Mouse (Mus musculus) heart, embryonic 15.5 days (tissue): ENCODE results near the gene Kbtbd6. TPM values are rescaled to one million over a fixed set of nuclear protein-coding genes. Genes with fewer than 3 reads are reported as not detected.

Experiments used
- ATAC-seq: fragments of 200-750 bp; cut with Nextera tagmentation; replicated peaks from 2 replicates; pipeline ENCODE4 v1.8.0; 2017; ENCODE audit warnings: low read depth, moderate TSS enrichment; ENCODE audit not compliant: insufficient number of reproducible peaks, insufficient read depth, low FRiP score
- H3K27ac ChIP-seq: fragments of 300-500 bp; sonication (generic); 2 replicates; pipeline ENCODE4 v1.5.1; 2015; ENCODE audit warnings: mild to moderate bottlenecking, inconsistent platforms
- H3K27me3 ChIP-seq: fragments of 300-500 bp; sonication (generic); 2 replicates; pipeline ENCODE4 v1.6.1; 2015; ENCODE audit warnings: inconsistent platforms
- H3K36me3 ChIP-seq: fragments of 300-500 bp; sonication (generic); 2 replicates; pipeline ENCODE4 v1.6.1; 2015; ENCODE audit warnings: mild to moderate bottlenecking, inconsistent platforms
- H3K4me1 ChIP-seq: fragments of 300-500 bp; sonication (generic); replicated peaks from 2 replicates; pipeline ENCODE4 v1.6.1; 2015; ENCODE audit warnings: inconsistent platforms
- H3K4me2 ChIP-seq: fragments of 300-500 bp; sonication (generic); 2 replicates; pipeline ENCODE4 v1.6.1; 2015; ENCODE audit warnings: inconsistent platforms, mild to moderate bottlenecking, moderate library complexity
- H3K4me3 ChIP-seq: fragments of 300-500 bp; sonication (generic); 2 replicates; pipeline ENCODE4 v1.5.1; 2015; ENCODE audit warnings: mild to moderate bottlenecking, inconsistent platforms
- H3K9ac ChIP-seq: fragments of 300-500 bp; sonication (generic); 2 replicates; pipeline ENCODE4 v1.6.1; 2015; ENCODE audit warnings: mild to moderate bottlenecking, inconsistent platforms
- H3K9me3 ChIP-seq: fragments of 300-500 bp; sonication (generic); replicated peaks from 2 replicates; pipeline ENCODE4 v1.6.1; 2016; ENCODE audit warnings: inconsistent platforms
- WGBS: fragments of 180-500 bp; shearing (Covaris S2); methylation state at CpG from one replicate; pipeline ENCODE4 v1.1.7; 2015; ENCODE audit warnings: mixed read lengths; 5-methylcytosine and 5-hydroxymethylcytosine counted together
- polyA plus RNA-seq: library from polyadenylated mRNA; unstranded; fragments of >200 nt; fragmentation: Nextera tagmentation; extraction: Ambion mirVana; gene quantifications from 2 replicates; pipeline ENCODE4 v1.2.1, GENCODE M21; 2015

The Kbtbd6 gene
- polyA plus RNA-seq, 1 experiment from 2014 or later, result 1.6 TPM

DNA sequence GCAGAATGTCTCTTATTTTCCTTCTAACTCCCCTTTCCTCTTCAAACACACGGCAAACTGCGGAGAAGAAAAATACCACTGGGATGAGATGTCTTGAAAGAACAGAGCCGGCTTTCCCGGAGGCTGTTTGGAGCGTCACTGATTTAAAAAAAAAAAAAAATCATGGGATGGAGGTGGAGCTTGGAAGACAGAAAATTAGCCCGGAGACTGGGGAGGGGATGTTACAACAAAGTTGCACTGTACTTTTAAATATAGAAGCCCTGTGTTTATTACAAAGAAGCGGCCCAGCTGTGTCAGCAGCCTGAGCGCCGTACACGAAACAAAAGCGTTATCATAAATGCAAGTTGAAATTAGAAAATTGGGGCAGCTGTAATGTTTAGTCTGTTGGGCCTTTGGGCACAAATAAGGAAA, 30.6 kb downstream of the Kbtbd6 start:
- Histone ChIP-seq H3K27ac (peak overlapping the region; percentile 100), H3K36me3 (0 out of 2 replicates have a peak, but pooled peaks cover 7% of the 10 kb centered on the region), H3K27me3 (no peaks in the 10 kb centered on the region), H3K4me1 (peaks cover 36% of the 10 kb centered on the region), H3K4me3 (peak overlapping the region; percentile 76), H3K4me2 (peak overlapping the region; percentile 68), H3K9me3 (no peaks in the 10 kb centered on the region), H3K9ac (peak overlapping the region; percentile 94)
- no peak for ATAC-seq
- under 1% methylated on average over 11 of the region's 11 CpGs for WGBS

DNA sequence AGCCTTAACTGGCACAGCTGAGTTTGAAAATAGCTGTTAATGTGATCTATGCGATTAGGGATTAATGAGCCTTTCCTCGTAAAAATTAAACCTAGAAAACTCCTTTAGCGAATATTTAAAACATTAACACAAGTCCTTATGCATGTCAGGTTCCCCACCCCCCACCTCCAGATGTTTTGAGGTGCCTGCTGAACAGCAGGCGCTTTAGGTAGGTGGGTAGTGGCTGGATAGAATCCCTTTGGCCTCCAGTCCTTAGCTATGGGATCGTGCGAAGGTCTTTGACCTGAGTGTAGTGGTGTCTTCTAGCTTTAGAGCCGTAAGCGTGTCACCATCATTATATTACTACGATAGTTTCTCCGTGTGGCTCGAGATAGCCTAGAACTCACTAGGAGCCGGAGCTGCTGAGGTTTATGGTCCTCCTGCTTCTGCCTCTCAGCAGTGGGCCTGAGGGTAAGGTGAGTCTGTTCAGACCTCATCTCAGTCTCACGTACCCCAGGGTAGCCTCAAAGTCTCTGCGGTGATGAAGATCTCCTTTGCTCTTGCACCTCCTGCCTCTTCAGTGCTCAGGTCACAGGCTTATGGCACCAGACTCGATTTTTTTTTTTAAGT, 31.2 kb downstream of the Kbtbd6 start:
- Histone ChIP-seq H3K9me3 (no peaks in the 10 kb centered on the region), H3K27me3 (no peaks in the 10 kb centered on the region), H3K9ac (peak overlapping the region; percentile 94), H3K27ac (peak overlapping the region; percentile 100), H3K36me3 (0 out of 2 replicates have a peak, but pooled peaks cover 5% of the 10 kb centered on the region), H3K4me2 (peak overlapping the region; percentile 68), H3K4me3 (peak overlapping the region; percentile 76), H3K4me1 (peaks cover 42% of the 10 kb centered on the region)
- no peak for ATAC-seq
- 19% methylated on average over 15 of the region's 15 CpGs for WGBS

DNA sequence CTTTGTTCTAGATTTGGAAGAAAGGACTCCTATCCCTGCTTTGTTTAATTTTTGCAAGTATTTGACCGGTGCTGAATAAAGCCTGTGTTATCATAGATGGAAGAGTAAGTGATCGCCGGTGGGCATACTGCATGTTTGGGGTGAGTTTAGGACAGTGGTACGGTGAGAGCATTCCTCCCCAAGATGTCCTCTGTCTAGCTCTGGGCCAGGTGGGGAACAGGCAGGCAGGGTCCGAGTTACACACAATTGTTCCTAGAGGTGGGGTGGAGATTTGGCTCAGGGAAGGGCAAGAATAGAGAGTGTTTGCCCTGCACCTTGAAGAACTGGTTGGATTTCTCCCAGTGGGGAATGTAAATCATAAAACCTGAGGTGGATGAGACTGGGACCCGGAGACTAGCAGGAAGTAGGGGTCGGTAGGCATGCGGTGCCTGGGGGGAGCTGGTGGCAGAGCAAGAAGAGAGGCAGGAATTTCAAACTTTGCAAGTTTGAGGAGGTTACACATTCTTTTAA, 32.0 kb downstream of the Kbtbd6 start:
- no peak for ATAC-seq
- no peaks in the 10 kb centered on the region for H3K36me3 ChIP-seq
- H3K27me3 ChIP-seq, result no peaks in the 10 kb centered on the region
- WGBS, result 77% methylated on average over 8 of the region's 8 CpGs
- H3K4me2 ChIP-seq, result peak overlapping the region; percentile 68
- H3K9me3 ChIP-seq, result no peaks in the 10 kb centered on the region
- H3K4me1 ChIP-seq, result peaks cover 49% of the 10 kb centered on the region
- H3K9ac ChIP-seq, result peak overlapping the region; percentile 94; the same call in 1 of the 2 replicates
- no peak overlapping the region for H3K27ac ChIP-seq
- no peak overlapping the region for H3K4me3 ChIP-seq

DNA sequence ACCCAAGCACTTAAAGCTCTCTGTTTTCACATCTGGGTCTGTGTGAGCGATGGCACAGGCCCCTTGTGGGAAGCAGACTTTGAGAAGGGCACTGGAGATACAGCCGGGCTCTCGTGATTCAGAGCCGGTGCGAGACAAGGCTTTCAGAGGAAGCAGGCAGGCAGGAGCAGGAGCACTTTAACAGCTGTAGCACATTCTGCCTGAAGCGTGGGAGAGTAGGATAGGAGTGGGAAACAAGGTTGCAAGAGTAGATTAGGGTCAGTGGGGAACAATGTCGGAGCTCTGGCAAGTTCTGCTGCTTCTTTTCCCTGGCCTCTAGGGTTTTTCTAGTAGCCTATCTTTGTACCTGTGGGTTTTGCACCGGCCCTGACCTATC, 35.0 kb downstream of the Kbtbd6 start:
- WGBS, result 10% methylated on average over 8 of the region's 8 CpGs
- Histone ChIP-seq H3K4me3 (peak overlapping the region; percentile 49), H3K9ac (peak overlapping the region; percentile 48)

DNA sequence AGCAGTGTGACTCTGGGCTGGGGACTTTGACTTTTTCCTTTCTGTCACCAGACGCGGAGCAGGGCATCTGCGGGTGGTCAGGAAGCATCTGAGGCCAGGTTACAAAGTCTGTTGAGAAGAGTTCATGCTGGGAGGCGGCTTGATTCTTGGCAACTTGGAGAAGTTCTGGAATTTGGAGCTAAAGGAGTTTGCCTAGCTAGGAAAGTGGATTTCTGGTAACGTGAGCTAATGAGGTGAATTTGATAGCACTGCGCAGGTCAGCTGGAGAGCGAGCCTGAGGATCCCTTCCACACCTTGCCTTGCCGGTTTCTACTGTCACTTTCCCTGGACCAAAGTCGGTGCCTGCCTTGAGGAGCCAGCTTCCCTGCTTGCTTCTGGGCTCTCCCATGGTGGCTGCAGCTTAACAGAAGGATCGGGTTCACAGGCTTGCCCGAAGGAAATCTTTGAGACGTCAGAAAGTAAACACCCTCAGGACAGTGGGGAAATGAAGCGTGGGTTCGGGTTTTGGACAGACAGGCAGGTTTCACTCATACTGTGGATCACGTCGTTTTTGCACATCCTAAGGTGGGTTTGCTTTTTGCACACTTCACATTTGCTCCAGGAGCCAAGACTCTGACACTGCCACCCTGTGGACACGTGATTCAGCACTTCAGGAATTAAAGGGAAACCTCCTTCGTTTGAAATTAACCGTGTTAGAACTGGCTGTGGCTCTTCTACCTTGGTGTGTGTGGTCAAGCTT, 35.5 kb downstream of the Kbtbd6 start:
- peaks cover 4% of the 10 kb centered on the region; the same call in 1 of the 2 replicates for H3K36me3 ChIP-seq
- no peaks in the 10 kb centered on the region for H3K9me3 ChIP-seq
- ATAC-seq, result no peak
- H3K4me2 ChIP-seq, result peak overlapping the region; percentile 81
- 3% methylated on average over 19 of the region's 19 CpGs for WGBS
- H3K27ac ChIP-seq, result peak overlapping the region; percentile 61
- H3K4me3 ChIP-seq, result peak overlapping the region; percentile 49
- H3K27me3 ChIP-seq, result no peaks in the 10 kb centered on the region
- peaks cover 38% of the 10 kb centered on the region for H3K4me1 ChIP-seq
- peak overlapping the region; percentile 48 for H3K9ac ChIP-seq

More for the DNA sequence above, 35.0 kb downstream of the Kbtbd6 start:
- H3K4me2 ChIP-seq, result peak overlapping the region; percentile 81
- peaks cover 38% of the 10 kb centered on the region for H3K4me1 ChIP-seq
- no peaks in the 10 kb centered on the region for H3K27me3 ChIP-seq
- H3K9me3 ChIP-seq, result no peaks in the 10 kb centered on the region
- peak overlapping the region; percentile 61 for H3K27ac ChIP-seq
- no peaks in the 10 kb centered on the region for H3K36me3 ChIP-seq
- ATAC-seq, result no peak

DNA sequence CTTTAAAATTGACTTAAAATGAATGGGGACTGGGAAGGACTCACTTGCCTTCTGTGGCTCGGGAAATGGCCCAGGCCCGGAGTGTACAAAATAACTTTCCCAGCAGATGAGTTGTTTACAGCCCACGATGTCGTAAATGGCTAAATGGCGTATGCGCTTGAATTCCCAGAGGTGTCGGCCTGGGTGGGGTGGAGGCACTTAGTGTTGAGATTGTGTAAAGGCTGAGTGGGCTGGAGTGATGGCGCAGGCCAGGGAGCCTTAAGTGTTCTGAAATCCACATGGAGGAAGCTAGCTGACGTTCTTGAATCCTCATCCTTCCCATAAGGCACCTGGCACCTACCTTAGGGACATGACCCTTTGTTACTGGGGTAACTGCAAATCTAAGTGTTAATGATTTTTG, 36.9 kb downstream of the Kbtbd6 start:
- Histone ChIP-seq H3K4me1 (peaks cover 28% of the 10 kb centered on the region), H3K36me3 (peaks cover 4% of the 10 kb centered on the region; the same call in 1 of the 2 replicates), H3K4me3 (no peak overlapping the region), H3K4me2 (no peak overlapping the region), H3K9ac (no peak overlapping the region), H3K9me3 (no peaks in the 10 kb centered on the region), H3K27ac (no peak overlapping the region), H3K27me3 (no peaks in the 10 kb centered on the region)
- 82% methylated on average over 9 of the region's 9 CpGs for WGBS
- no peak for ATAC-seq

DNA sequence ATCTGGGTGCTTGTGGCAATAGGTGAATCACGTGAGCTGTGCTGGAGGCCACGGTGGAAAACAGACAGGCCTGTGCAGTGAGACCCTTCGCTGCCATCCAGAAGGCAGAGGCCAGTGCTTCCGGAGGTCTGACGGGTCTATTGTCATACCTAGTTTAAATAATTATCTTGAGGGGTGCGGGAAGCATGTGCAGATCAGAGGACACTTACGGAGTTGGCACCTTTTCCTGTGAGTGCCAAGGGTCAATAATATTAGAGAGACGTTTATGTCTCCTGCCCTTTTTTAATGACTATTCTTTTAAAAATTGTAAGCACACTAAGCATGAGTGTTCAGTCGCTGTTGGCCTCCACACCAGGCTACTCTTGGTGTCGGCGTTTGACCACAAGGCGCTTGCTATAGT, 37.5 kb downstream of the Kbtbd6 start:
- Histone ChIP-seq H3K4me1 (peaks cover 25% of the 10 kb centered on the region), H3K27me3 (no peaks in the 10 kb centered on the region), H3K9ac (no peak overlapping the region), H3K4me3 (no peak overlapping the region), H3K36me3 (peaks cover 4% of the 10 kb centered on the region; the same call in 1 of the 2 replicates), H3K4me2 (no peak overlapping the region), H3K9me3 (no peaks in the 10 kb centered on the region), H3K27ac (no peak overlapping the region)
- 76% methylated on average over 12 of the region's 12 CpGs for WGBS
- no peak for ATAC-seq

DNA sequence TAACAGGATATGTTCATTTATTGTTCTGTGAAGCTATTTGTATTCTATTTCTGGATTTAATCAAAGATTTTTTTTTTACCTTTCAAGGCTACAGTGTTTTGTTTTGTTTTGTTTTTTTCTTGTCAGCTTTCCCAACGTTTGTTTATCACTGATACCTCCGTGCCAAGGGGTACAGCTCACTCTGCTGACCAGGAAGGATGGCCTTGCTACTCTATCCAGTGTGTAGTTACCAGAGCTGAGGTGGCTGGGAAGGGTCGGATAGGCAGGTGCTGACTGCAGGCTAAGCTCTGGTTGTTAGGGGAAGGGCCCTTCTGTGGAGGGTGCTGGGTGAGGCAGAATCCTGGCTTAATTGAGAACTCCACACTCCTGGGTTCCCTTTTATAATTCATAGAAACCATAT, 38.6 kb downstream of the Kbtbd6 start:
- Histone ChIP-seq H3K4me1 (peaks cover 25% of the 10 kb centered on the region), H3K9me3 (no peaks in the 10 kb centered on the region), H3K27ac (no peak overlapping the region), H3K4me2 (no peak overlapping the region), H3K4me3 (no peak overlapping the region), H3K36me3 (peaks cover 4% of the 10 kb centered on the region; the same call in 1 of the 2 replicates), H3K9ac (no peak overlapping the region), H3K27me3 (no peaks in the 10 kb centered on the region)
- ATAC-seq, result no peak
- 59% methylated on average over 3 of the region's 3 CpGs for WGBS

DNA sequence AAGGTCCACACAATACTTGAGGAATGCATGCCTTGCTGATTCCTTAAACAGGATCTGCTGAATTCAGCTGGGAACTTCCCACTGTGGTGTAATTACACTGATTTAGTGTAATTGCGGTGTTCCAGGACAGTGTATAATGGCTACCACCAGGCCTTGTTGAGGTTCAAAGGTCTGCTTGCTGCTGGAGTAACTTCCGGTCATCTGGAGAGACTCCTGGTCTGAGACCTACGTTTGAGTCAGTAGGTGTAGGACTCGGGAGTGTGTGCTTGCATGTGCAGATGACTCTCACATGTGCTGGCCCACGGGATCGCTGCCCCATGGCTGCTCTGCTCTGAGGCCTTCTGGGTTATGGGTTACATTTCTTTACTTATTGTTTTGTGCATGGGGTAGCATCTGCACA, 42.7 kb downstream of the Kbtbd6 start:
- Histone ChIP-seq H3K27me3 (no peaks in the 10 kb centered on the region), H3K27ac (no peak overlapping the region), H3K9me3 (no peaks in the 10 kb centered on the region), H3K4me1 (peaks cover 4% of the 10 kb centered on the region), H3K36me3 (peaks cover 4% of the 10 kb centered on the region; the same call in 1 of the 2 replicates), H3K4me3 (no peak overlapping the region), H3K9ac (no peak overlapping the region), H3K4me2 (no peak overlapping the region)
- WGBS, result 83% methylated on average over 6 of the region's 6 CpGs
- ATAC-seq, result no peak

DNA sequence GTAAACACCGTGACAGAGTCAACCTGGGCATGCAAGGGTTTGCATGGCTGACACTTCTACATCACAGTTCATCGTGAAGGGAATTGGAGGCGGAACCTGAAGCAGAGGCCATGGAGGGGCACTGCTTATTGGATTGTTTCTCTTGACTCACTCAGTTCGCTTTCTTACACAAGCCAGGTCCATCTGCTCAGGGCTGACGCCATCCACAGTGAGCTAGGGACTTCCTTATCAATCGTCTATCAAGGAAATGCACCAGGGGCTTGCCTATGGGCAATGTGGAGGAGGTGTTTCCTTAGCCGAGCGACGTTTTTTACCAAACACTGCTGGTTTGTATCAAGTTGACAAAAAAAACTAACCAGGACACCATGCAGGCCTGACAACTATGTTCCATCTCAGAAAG, 47.7 kb downstream of the Kbtbd6 start:
- Histone ChIP-seq H3K36me3 (0 out of 2 replicates have a peak, but pooled peaks cover 3% of the 10 kb centered on the region), H3K9ac (no peak overlapping the region), H3K27me3 (no peaks in the 10 kb centered on the region), H3K4me3 (no peak overlapping the region), H3K9me3 (no peaks in the 10 kb centered on the region), H3K27ac (no peak overlapping the region), H3K4me1 (peaks cover 15% of the 10 kb centered on the region), H3K4me2 (no peak overlapping the region)
- whole genome bisulfite sequencing, result 57% methylated on average over 9 of the region's 9 CpGs
- peak; percentile 12; the same call in 1 of the 2 replicates for ATAC-seq

DNA sequence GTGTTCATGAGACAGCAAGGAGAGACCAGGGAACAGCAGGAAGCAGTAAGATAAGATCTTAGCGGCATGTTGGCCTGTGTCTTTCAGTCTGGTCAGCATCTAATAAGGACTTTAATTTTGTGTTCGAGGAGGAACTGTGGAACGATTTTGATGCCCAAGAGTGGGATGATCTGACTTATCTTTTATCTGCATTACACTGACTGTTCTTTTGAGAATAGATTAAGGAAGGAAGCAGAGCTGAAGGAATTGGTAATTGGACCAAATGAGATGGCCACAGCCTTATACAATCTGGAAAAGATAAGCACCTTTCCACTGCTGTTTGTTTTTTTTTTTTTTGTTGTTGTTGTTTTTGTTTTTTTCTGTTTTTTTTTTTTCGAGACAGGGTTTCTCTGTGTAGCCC, 49.1 kb downstream of the Kbtbd6 start:
- Histone ChIP-seq H3K4me1 (peaks cover 18% of the 10 kb centered on the region), H3K36me3 (0 out of 2 replicates have a peak, but pooled peaks cover 3% of the 10 kb centered on the region), H3K9me3 (no peaks in the 10 kb centered on the region), H3K4me3 (no peak overlapping the region), H3K27me3 (no peaks in the 10 kb centered on the region), H3K27ac (no peak overlapping the region), H3K9ac (no peak overlapping the region), H3K4me2 (no peak overlapping the region)
- no peak for ATAC-seq
- 62% methylated on average over 4 of the region's 4 CpGs for WGBS
